Mouse (Mus musculus) liver, postnatal 0 days (tissue): ENCODE measurements around the gene C1qtnf7.

Experiments used
- CTCF ChIP-seq: sonication (generic); IDR thresholded peaks from 2 replicates; pipeline ENCODE4 v1.5.1; 2016; ENCODE audit warnings: antibody characterized with exemption, low read depth
- EP300 ChIP-seq: IDR thresholded peaks from 2 replicates; pipeline ENCODE4 v1.6.1; 2016; ENCODE audit warnings: antibody characterized with exemption, low read depth, mild to moderate bottlenecking

- no peak for TF ChIP-seq CTCF
- TF ChIP-seq EP300 = no peak
These were observed 149.8 kb downstream of the C1qtnf7 start for GRCm38 (mm10) chr5:43665144-43665543.
